Mouse (Mus musculus): Measurements from ENCODE around the gene Tm4sf19. TPM values are rescaled to one million over a fixed set of nuclear protein-coding genes. Genes with fewer than 3 reads are reported as not detected.
"Not testable (repeated sequence)": the region's sequence is repeated elsewhere in the genome, so short reads cannot be mapped to it uniquely, and the experiment has no call there.

Gene Tm4sf19
- total RNA-seq, 2 experiments from 2014 or later, result not detected

DNA sequence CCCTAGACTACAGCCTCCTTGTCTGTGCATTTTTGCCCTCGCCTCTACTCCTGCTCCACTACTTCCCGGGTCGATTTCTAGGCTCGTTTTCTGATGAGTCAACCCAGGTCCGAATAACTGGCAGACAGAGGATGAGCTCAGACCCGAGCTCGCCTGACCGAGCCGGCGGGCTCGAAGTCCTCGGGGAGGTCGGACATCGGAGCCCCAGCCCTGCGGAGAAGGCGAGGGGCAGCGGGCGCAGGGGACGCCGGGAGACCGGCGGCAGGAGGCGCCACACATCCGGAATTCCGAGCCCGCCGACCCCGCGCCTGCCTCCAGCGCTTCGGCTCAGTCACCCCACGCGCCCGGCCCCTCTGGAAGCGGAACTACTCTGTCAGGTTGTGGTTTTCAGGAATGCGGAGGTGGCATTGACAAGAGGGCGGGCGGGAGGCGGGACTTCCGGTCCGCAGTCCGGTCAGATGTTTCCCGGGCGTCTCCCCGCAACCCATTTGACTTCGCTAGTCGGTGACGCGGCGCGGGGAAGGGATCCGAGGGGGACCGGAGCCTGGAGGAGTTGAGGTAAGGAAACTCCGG is 30.3 kb downstream of the Tm4sf19 start, which contains the start of gene Pcyt1a:
TSS of gene Pcyt1a (plus strand) at position 448 of the 573 bp plus-strand sequence.
- DNase-seq (ENCODE audit: low spot score in 2 of 2), result peak; percentile 85 to 91

DNA sequence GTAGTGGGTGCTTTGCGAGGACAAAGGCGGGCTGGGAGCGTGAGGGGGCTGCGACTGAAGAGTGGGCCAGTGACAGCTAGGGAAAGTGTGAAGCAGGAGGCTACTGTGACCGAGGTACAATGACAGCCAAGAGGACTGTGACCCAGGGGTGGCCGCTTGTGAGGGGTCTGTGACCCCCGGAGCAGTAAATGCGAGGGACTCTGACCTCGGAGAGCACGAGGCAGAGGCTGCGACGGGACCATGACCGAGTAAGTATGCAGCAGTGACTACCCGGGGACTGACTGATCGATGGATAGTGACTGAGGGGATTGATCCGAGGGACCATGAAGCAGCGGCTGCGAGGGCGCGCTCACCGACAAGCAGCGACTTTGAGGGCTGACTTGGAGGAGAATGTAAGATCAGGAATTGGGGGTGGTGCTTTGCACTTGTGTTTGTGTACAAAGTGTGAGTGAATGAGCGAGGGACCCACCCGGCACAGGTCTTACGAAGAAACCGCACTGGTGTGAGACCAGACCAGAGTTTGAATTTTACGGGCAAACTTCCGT is 30.8 kb downstream of the Tm4sf19 start:
- no peak for DNase-seq (ENCODE audit: low spot score in 2 of 2)

DNA sequence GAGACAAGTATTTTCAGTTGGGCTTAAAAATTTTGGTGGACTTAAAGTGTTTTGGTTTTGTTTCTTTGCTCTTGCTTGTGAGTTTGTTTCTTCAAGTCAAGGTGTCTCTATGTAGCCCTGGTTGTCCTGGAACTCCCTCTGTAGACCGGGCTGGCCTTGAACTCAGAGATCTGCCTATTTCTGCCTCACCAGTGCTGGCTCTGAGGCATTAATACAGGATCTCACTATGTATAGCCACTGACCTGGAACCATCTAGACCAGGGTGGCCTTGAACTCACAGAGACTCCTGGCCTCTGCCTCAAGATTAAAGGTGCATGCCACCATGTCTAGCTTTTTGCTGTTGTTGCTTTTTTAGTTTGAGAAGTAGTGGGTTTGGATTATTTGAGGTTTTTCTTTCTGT is 31.6 kb downstream of the Tm4sf19 start:
- DNase-seq (ENCODE audit: low spot score in 2 of 2), result no peak

DNA sequence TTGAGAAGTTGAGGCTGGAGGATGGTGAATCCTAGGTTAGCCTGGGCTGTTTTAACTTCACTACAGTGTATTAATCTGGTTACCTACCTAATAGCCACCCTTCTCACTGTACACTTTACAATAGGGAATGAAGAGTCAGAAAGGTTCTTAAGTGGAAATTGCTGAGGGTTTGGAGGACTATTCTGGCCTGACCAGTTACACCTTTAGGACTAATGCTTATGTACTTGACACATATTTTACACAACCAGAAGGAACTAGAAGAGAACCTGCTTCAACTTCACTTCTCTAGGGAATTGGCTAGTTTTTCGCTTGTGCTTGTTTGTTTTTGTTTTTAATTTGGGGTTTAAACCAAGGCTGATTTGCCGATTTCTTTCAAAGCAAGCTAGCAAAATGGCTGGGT is 32.8 kb downstream of the Tm4sf19 start:
- no peak for DNase-seq (ENCODE audit: low spot score in 2 of 2)

DNA sequence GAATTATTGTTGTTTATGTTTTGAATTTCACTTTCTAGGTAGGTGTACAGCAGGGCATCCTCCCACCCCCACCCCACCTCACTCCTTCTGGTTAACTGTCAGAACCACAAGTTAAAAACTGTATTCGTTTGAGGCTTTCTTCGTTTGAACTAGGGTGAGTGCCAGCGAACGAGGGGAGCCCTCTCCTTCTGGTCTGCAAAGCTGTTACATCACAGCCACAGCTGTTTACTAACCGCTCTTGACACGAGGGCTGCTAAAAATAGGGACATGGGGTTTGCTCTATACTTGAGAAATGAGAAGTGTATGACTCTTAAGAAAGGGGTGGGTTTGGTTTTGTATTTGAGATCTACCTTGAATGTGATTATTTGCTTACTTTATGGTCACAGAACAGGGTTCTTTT is 33.8 kb downstream of the Tm4sf19 start:
- DNase-seq (ENCODE audit: low spot score in 2 of 2), result no peak

DNA sequence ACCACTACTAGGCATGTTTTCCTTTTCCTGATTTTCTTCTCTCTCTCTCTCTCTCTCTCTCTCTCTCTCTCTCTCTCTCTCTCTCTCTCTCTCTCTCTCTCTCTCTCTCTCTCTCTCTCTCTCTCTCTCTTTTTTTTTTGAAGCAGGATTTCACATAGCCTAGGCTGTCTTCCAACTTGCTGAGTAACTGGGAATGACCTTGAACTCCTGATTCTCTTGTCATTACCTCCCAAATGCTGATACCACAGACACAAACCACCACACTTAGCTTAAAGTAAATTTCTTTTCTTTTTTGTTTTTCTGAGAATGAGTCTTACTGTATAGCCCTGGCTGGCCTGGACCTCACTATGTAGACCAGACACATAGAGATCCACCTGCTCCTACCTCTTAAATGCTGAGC is 34.4 kb downstream of the Tm4sf19 start:
- no peak for DNase-seq (ENCODE audit: low spot score in 2 of 2)

DNA sequence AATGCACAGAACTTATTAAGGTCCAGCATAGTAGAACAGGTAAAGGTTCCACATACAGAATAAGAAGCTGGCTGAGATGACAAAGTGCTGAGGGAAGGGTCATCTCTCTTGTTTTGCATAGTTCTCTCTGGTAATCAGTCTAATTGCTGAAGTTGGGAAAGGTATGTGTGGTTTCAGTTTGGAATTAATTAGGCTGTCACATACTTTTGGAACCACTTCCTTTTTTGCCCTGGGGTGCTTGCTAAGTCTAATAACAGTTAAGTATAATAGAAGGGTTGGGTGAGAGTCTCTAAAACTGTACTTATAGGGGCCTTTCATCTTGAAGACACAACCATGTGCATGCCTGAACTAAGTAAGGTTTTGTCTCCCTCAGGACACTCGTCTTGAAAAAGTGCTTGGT is 36.4 kb downstream of the Tm4sf19 start:
- DNase-seq (ENCODE audit: low spot score in 2 of 2), result no peak

DNA sequence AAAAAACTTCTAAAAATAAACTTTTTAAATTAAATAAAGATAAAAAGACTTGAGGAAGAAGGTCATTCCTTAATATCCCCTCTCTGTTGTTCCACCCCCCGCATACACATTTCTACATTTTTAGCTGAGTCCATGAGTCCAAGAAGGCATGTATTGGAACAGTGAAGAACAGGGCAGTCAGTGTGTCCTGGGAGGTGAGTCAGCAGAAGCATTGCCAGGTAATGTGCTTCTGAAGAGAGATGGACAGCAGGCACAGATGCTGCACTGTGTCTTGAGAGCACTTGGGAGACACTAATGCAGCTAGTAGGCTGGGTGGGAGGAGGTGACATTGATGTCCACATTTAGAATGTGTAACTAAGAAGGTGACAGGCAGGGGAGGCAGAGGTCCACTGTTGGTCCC is 37.0 kb downstream of the Tm4sf19 start:
- no peak for DNase-seq (ENCODE audit: low spot score in 2 of 2)

DNA sequence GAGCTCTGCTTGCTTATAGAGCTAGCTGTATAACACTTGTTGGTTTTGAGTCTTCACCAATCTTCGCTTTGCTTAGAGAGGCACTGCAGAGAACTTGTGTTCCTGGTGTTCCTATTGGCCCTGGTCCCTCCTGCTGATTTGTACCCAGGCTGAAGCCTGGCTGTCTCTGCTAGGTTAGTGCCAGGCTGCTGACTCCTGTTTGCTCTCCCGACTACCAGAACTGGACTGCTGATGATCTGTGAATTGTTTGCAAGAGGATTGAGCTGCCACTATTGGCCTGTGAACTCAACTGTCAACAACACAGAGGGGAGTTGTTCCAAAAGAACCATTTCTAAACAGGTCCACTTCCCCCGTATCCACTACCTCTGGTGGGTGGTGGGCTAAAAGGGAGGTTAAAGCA is 41.1 kb downstream of the Tm4sf19 start:
- no peak for DNase-seq (ENCODE audit: low spot score in 2 of 2)

DNA sequence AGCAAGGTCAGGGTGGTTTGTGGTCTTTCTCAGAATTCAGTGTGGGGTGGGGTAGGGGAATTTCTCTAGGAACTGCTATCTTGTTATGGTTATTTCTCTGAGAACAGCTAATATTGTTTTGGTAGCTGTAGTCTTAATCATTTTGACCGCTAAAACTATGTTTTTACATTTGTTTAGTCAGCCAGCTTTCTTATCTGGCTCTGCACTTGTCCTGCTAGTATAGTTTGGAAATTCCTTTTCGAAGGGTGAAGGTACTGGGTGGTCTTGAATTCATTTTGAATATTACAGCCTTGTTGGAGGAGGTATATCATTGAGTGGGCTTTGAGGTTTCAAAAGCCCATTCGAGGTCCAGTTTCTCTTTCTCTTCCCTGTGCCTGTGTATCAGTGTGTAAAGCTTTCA is 44.3 kb downstream of the Tm4sf19 start:
- DNase-seq (ENCODE audit: low spot score in 2 of 2), result not testable (repeated sequence)

DNA sequence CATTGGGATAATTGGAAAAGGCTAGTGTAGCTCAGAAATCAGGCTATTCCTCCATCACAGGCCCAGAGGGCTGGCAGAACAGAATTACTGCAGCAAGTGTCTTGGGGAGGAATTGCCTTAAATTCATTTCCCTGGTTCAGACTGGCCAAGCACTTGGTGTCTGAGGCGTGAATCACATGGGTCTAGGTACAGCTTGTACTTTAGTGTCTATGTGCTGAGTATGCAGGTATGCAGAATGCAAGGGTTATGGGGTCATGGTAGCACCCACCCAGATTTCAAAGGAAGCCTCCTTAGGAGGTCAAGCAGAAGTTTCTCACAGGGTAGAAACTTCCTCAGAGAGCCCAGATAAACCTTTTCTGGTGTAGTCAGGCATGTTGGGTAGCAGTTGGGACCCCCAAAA is 45.3 kb downstream of the Tm4sf19 start:
- no peak for DNase-seq (ENCODE audit: low spot score in 2 of 2)

DNA sequence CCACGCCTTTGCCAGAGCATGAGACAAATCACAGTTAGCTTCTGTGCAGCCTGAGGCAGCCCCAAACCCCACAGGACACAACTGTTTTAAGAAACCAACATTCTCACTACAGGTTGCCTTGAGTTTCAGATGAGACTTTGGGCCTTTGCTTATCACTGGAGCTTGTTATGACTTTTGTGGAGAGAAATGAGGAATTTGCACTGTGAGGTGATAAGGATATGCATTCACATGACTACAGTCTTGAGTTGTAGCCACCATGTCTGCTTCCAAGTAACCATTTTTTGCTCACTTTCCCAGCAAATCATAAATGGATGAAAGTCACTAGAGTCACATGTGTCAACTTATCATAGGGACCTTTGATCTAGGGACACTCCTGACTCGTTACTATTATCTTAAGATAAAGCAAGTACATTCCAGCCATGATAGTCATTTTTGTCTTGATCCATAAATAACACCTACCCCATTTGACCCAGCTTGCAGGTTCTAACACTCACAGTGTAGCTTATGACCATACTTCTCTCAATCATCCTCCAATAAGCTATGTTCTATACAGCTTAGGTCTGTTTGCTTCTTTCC is 46.3 kb downstream of the Tm4sf19 start:
- DNase-seq (ENCODE audit: low spot score in 2 of 2), result no peak

DNA sequence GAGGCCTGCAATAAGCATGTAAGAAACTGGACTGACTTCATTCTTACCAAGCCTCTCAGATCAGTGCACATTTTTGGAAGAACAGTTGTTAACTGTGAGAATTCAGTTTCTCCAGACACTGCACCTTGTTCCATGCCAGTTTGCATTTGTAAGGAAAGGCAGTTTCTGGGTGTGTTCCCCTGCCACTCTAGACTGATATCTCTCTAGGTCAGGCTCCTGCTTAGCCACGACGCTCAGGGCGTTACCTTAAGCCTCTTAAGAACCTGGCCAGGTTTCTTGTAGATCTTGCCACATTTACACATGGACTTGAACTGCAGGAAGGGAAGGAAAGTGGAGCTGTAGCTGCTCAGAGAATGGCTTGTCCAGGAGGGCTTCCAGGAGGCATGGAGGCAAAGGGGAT is 49.4 kb downstream of the Tm4sf19 start:
- DNase-seq (ENCODE audit: low spot score in 2 of 2), result no peak

DNA sequence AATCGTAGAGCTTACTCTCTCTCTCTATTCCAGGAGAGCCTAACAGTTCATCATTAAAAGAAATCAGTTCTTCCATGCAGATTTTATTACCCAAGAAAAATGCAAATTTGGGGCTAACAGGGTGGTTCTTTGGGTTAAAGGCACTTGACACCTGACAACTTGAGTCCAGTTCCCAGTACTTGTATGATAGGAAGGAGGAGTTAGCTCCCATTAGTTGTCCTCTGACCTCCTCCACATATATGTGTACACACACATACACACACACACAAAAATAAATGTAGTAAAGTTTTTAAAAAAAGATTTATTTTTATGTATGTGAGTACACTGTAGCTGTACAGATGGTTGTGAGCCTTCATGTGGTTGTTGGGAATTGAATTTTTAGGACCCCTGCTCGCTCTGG is 49.8 kb downstream of the Tm4sf19 start:
- no peak for DNase-seq (ENCODE audit: low spot score in 2 of 2)

DNA sequence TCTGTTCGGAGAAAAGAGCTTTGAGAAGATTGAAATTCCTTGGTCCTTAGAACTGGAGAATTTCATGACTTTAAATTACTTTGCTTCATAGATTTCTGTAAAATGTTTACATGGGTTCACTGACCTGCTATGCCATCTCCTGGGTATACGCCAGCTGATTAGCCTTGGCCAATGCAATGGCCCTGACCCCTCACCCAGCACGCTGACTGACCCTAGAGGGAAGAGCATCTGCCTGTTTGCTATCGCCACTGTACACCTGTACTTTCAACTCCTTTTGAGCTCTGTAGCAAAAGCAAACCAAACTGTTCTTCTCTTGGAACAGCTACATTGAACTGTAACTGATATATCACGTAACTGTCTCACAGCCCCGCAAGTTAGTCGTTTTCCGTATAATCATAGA is 52.8 kb downstream of the Tm4sf19 start:
- DNase-seq (ENCODE audit: low spot score in 2 of 2), result no peak

DNA sequence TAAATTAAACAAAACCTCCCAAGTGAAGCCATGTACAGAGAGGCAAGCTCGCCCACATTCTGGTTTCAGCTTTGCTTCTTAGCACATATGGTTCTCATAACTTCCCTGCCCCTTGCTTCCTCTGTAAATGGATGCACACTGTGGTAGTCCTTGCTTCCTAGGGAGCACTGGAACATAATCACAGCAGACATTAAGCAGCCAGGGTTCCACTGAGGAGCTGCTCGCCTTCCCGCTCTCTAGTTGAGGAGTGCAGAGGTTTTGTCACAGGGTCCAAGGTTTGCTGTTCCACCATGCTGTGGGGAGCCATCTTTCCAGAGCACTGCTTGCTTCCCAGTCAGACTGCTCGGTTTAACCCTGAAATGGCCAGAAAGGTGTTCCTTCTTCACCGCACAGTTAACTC is 54.3 kb downstream of the Tm4sf19 start:
- no peak for DNase-seq (ENCODE audit: low spot score in 2 of 2)

DNA sequence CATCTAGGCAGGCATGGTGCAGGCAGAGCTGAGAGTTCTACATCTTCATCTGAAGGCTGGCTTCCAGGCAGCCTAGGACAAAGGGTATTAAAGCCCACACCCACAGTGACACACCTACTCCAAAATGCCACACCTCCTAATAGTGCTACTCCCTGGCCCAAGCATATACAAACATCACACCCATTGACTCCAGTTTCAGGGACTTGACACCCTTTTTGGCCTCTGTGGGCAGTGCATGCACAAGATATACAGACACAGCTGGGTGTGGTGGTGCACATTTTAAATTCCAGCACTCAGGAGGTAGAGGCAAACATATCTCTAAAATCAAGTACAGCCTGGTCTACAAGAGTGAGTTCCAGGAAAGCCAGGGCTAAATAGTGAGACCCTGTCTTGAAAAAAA is 55.8 kb downstream of the Tm4sf19 start:
- no peak for DNase-seq (ENCODE audit: low spot score in 2 of 2)

DNA sequence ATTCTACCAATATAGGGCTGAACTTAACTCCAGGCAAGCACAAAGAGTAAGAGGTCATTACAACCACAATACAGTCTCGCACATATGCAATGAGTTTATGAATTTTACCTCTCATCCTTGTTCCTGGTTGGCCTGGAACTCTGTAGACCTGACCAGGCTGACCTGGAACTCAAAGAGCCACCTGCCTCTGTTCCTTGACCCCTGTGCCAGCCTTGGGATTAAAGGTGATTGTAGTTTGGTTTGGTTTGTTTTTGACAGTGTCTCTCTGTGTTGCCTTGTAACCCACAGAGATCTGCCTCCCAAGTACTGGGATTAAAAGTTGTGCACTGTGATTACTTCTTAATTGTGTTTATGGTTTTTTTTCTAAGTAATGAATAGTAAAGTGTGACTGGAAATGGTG is 56.5 kb downstream of the Tm4sf19 start:
- DNase-seq (ENCODE audit: low spot score in 2 of 2), result no peak

Other genes with a start within 250 kb of the Tm4sf19 start
- gene Nrros, start 234.9 kb upstream of the Tm4sf19 start, total RNA-seq (2021), result 10 to 100 TPM; 10.1 to 12.4 TPM
- not detected for gene Bex6, start 220.7 kb upstream of the Tm4sf19 start, total RNA-seq (2021)
- 10 to 100 TPM; 46.3 to 47.5 TPM for gene Fbxo45, start 153.3 kb upstream of the Tm4sf19 start, total RNA-seq (2021)
- 10 to 100 TPM; 13.2 to 14.0 TPM for gene Wdr53, start 153.3 kb upstream of the Tm4sf19 start, total RNA-seq (2021)
- under 1 TPM; 0.30 to 0.45 TPM for gene Smco1, start 129.0 kb upstream of the Tm4sf19 start, total RNA-seq (2021)
- gene Rnf168, start 123.0 kb upstream of the Tm4sf19 start, total RNA-seq (2021), result 10 to 100 TPM; 26.7 to 30.9 TPM
- gene Ubxn7, start 68.2 kb upstream of the Tm4sf19 start, total RNA-seq (2021), result 10 to 100 TPM; 46.4 to 52.4 TPM
- 10 to 100 TPM; 11.9 to 15.5 TPM for gene Tctex1d2, start 19.2 kb downstream of the Tm4sf19 start, total RNA-seq (2021)
- 10 to 100 TPM; 31.0 to 36.9 TPM for gene Pcyt1a, start 30.4 kb downstream of the Tm4sf19 start, total RNA-seq (2021)
- gene Slc51a, start 87.4 kb downstream of the Tm4sf19 start, total RNA-seq (2021), result not detected
- gene Zdhhc19, start 95.8 kb downstream of the Tm4sf19 start, total RNA-seq (2021), result not detected
- gene Tfrc, start 208.4 kb downstream of the Tm4sf19 start, total RNA-seq (2021), result 10 to 100 TPM; 37.3 to 43.2 TPM
- 100 to 1,000 TPM; 227 to 233 TPM for gene Tnk2, start 243.4 kb downstream of the Tm4sf19 start, total RNA-seq (2021)

Data from layer of hippocampus, adult 18-20 months (tissue).